Mouse (Mus musculus) megakaryocyte, embryonic 14.5 days (primary cell): ENCODE results near the gene Fsd1l. TPM values are rescaled to one million over a fixed set of nuclear protein-coding genes. Genes with fewer than 3 reads are reported as not detected.

Experiments
- H3K27me3 ChIP-seq: replicated peaks from 2 replicates; pipeline ENCODE3; 2012; ENCODE audit warnings: inconsistent platforms
- H3K36me3 ChIP-seq: replicated peaks from 2 replicates; pipeline ENCODE3; 2012; ENCODE audit warnings: low read length, inconsistent platforms, mixed read lengths
- H3K4me1 ChIP-seq: 2 replicates; pipeline ENCODE4 v1.6.1; 2012; ENCODE audit warnings: inconsistent platforms
- H3K4me3 ChIP-seq: replicated peaks from 2 replicates; pipeline ENCODE3; 2012; ENCODE audit warnings: moderate library complexity, mild to moderate bottlenecking, inconsistent platforms
- H3K9me3 ChIP-seq: 2 replicates; pipeline ENCODE4 v1.6.1; 2012; ENCODE audit warnings: inconsistent platforms
- FLI1 ChIP-seq: IDR thresholded peaks from 2 replicates; pipeline ENCODE4 v1.6.1; 2012; ENCODE audit warnings: low read length, inconsistent platforms, mixed read lengths
- GATA1 ChIP-seq: IDR thresholded peaks from 3 replicates; pipeline ENCODE4 v1.6.1; 2012; ENCODE audit warnings: mixed read lengths, low read length, inconsistent platforms, borderline replicate concordance
- polyA plus RNA-seq: library from polyadenylated mRNA; stranded (reverse); fragments of >175 nt; gene quantifications from 2 replicates; pipeline ENCODE4 v1.2.3, GENCODE M21; 2012; ENCODE audit warnings: low replicate concordance; ENCODE audit not compliant: insufficient read depth

The Fsd1l gene
- polyA plus RNA-seq, 1 experiment, result not detected

- TF ChIP-seq GATA1 (no peak), FLI1 (no peak)
- no peaks in the 10 kb centered on the region for H3K36me3 ChIP-seq
- peaks cover 2% of the 10 kb centered on the region for H3K27me3 ChIP-seq
- H3K4me1 ChIP-seq, result peaks cover 42% of the 10 kb centered on the region
- H3K9me3 ChIP-seq, result no peaks in the 10 kb centered on the region
- H3K4me3 ChIP-seq, result no peak overlapping the region
These were observed 35.8 kb upstream of the Fsd1l start for GRCm38 (mm10) chr4:53595246-53596062.

GRCm38 (mm10) chr4:53596063-53596895, 35.0 kb upstream of the Fsd1l start:
- peaks cover 38% of the 10 kb centered on the region for H3K4me1 ChIP-seq
- peaks cover 2% of the 10 kb centered on the region for H3K27me3 ChIP-seq
- TF ChIP-seq GATA1 (no peak), FLI1 (no peak)
- no peaks in the 10 kb centered on the region for H3K36me3 ChIP-seq
- H3K9me3 ChIP-seq, result no peaks in the 10 kb centered on the region
- no peak overlapping the region for H3K4me3 ChIP-seq

GRCm38 (mm10) chr4:53600462-53600861, 30.8 kb upstream of the Fsd1l start:
- Histone ChIP-seq H3K4me3 (no peak overlapping the region), H3K9me3 (no peaks in the 10 kb centered on the region), H3K4me1 (peaks cover 8% of the 10 kb centered on the region), H3K36me3 (no peaks in the 10 kb centered on the region), H3K27me3 (peaks cover 2% of the 10 kb centered on the region)
- no peak for TF ChIP-seq GATA1
- TF ChIP-seq FLI1, result no peak

GRCm38 (mm10) chr4:53614576-53615225, 16.6 kb upstream of the Fsd1l start:
- TF ChIP-seq GATA1, result no peak
- Histone ChIP-seq H3K27me3 (peaks cover 5% of the 10 kb centered on the region), H3K36me3 (no peaks in the 10 kb centered on the region), H3K9me3 (no peaks in the 10 kb centered on the region), H3K4me3 (no peak overlapping the region), H3K4me1 (no peaks in the 10 kb centered on the region)

- no peaks in the 10 kb centered on the region for H3K36me3 ChIP-seq
- H3K27me3 ChIP-seq, result peaks cover 12% of the 10 kb centered on the region
- TF ChIP-seq FLI1 (no peak), GATA1 (no peak)
- H3K9me3 ChIP-seq, result no peaks in the 10 kb centered on the region
- no peaks in the 10 kb centered on the region for H3K4me1 ChIP-seq
- H3K4me3 ChIP-seq, result no peak overlapping the region
These were observed 13.3 kb upstream of the Fsd1l start for GRCm38 (mm10) chr4:53617968-53618367.

GRCm38 (mm10) chr4:53620104-53620503, 11.2 kb upstream of the Fsd1l start:
- Histone ChIP-seq H3K9me3 (no peaks in the 10 kb centered on the region), H3K36me3 (no peaks in the 10 kb centered on the region), H3K27me3 (peaks cover 15% of the 10 kb centered on the region), H3K4me3 (no peak overlapping the region), H3K4me1 (no peaks in the 10 kb centered on the region)
- TF ChIP-seq GATA1, result no peak
- TF ChIP-seq FLI1, result no peak

GRCm38 (mm10) chr4:53621084-53621483, 10.2 kb upstream of the Fsd1l start:
- Histone ChIP-seq H3K36me3 (no peaks in the 10 kb centered on the region), H3K27me3 (peaks cover 16% of the 10 kb centered on the region), H3K4me1 (no peaks in the 10 kb centered on the region), H3K9me3 (no peaks in the 10 kb centered on the region), H3K4me3 (no peak overlapping the region)
- no peak for TF ChIP-seq FLI1
- no peak for TF ChIP-seq GATA1

- TF ChIP-seq GATA1 (no peak), FLI1 (no peak)
- Histone ChIP-seq H3K9me3 (no peaks in the 10 kb centered on the region), H3K4me3 (no peak overlapping the region), H3K4me1 (no peaks in the 10 kb centered on the region), H3K27me3 (peaks cover 17% of the 10 kb centered on the region), H3K36me3 (no peaks in the 10 kb centered on the region)
These were observed 9.8 kb upstream of the Fsd1l start for GRCm38 (mm10) chr4:53621490-53621889.

- Histone ChIP-seq H3K4me3 (no peak overlapping the region), H3K9me3 (no peaks in the 10 kb centered on the region), H3K36me3 (no peaks in the 10 kb centered on the region), H3K27me3 (peaks cover 30% of the 10 kb centered on the region), H3K4me1 (no peaks in the 10 kb centered on the region)
- TF ChIP-seq FLI1 (no peak), GATA1 (no peak)
These were observed 7.6 kb upstream of the Fsd1l start for GRCm38 (mm10) chr4:53623711-53624110.

GRCm38 (mm10) chr4:53624816-53625215, 6.5 kb upstream of the Fsd1l start:
- H3K27me3 ChIP-seq, result peaks cover 41% of the 10 kb centered on the region
- H3K4me3 ChIP-seq, result no peak overlapping the region
- no peaks in the 10 kb centered on the region for H3K9me3 ChIP-seq
- no peaks in the 10 kb centered on the region for H3K4me1 ChIP-seq
- H3K36me3 ChIP-seq, result no peaks in the 10 kb centered on the region
- TF ChIP-seq GATA1, result no peak
- no peak for TF ChIP-seq FLI1
